Mouse (Mus musculus) spleen, adult 2 months (tissue): ENCODE measurements around the gene Gm20388.

ENCODE experiments used
- CTCF ChIP-seq: fragments of 200-500 bp; IDR thresholded peaks from 2 replicates; pipeline ENCODE4 v1.5.1; 2011; ENCODE audit warnings: mild to moderate bottlenecking, inconsistent platforms; ENCODE audit not compliant: insufficient read depth, insufficient read length, insufficient replicate concordance; ENCODE audit errors: extremely low read depth
- POLR2A ChIP-seq: fragments of 200-500 bp; IDR thresholded peaks from 2 replicates; pipeline ENCODE4 v1.6.1; 2011; ENCODE audit warnings: low read depth, low read length, inconsistent platforms

DNA sequence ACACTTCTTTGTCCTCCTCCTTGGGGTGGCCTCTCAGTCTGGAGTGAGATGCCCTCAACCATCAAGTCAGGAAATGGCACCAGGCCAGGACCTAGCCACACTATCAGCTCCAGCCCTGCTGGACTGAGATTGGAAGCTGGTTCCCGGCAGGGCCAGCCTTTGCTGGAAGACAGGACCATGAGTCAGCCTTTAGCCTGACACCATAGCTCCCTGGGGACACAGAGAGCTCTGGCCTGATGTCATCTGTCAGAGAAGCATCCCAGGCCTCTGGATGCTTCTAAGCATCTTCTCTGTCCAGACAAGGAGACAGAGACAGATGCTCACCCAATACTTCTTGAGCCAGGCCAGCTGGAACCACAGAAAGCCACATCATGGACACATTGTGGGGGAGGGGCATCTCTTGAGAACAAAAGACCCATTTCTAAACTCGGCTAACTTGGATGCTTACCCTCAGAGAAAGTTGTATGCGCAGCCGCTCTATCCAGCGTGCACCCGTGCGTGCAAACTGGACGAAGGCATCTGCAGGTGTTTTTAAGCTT, 3499.5 kb downstream of the Gm20388 start:
- no peak for TF ChIP-seq POLR2A
- no peak for TF ChIP-seq CTCF
